Mouse (Mus musculus): ENCODE measurements at regions not wholly inside any gene's neighbourhood (a gene's known extent, or its start where the extent isn't known, plus 50 kb on each side); places are given as distances from the start of the nearest gene placed in this dataset.

- DNase-seq (ENCODE audit: low spot score) (peak; percentile 44), ATAC-seq (ENCODE audit: low FRiP score) (no peak)
- peak overlapping the region; percentile 22 for H3K4me3 ChIP-seq (ENCODE audit: low read depth, low read length)
- no peaks in the 10 kb centered on the region for H3K4me1 ChIP-seq (ENCODE audit: insufficient read depth, low read length)
- WGBS: 5% methylated on average over 8 of the region's 8 CpGs
- no peak for TF ChIP-seq CTCF (IDR thresholded peaks at IDR 0.05)
- H3K27me3 ChIP-seq (ENCODE audit: insufficient read depth, low read length): no peaks in the 10 kb centered on the region
- H3K9ac ChIP-seq (replicated peaks; ENCODE audit: low read length, poor library complexity, severe bottlenecking): no peak overlapping the region; the same call in 1 of the 2 replicates
- H3K9me3 ChIP-seq (ENCODE audit: low read length): no peaks in the 10 kb centered on the region
- peak overlapping the region; percentile 45 for H3K4me2 ChIP-seq (ENCODE audit: low read depth, low read length, poor library complexity, severe bottlenecking)
- no peaks in the 10 kb centered on the region for H3K36me3 ChIP-seq (ENCODE audit: insufficient read depth, low read length)
- H3K27ac ChIP-seq (ENCODE audit: low read depth, low read length): peak overlapping the region; percentile 20
Observed at GRCm38 (mm10) chr10:30980279-30980968, 137.8 kb upstream of the Hey2 start.

- no peaks in the 10 kb centered on the region for H3K4me1 ChIP-seq (ENCODE audit: insufficient read depth, low read length)
- H3K36me3 ChIP-seq (ENCODE audit: insufficient read depth, low read length): no peaks in the 10 kb centered on the region
- peak overlapping the region; percentile 45; the same call in 1 of the 2 replicates for H3K4me2 ChIP-seq (ENCODE audit: low read depth, low read length, poor library complexity, severe bottlenecking)
- 15% methylated on average over 3 of the region's 3 CpGs for WGBS
- H3K9me3 ChIP-seq (ENCODE audit: low read length): no peaks in the 10 kb centered on the region
- no peaks in the 10 kb centered on the region for H3K27me3 ChIP-seq (ENCODE audit: insufficient read depth, low read length)
- H3K27ac ChIP-seq (ENCODE audit: low read depth, low read length): no peak overlapping the region; the same call in 1 of the 2 replicates
- ATAC-seq (ENCODE audit: low FRiP score): no peak
- no peak for DNase-seq (ENCODE audit: low spot score)
- peak overlapping the region; percentile 22; the same call in 1 of the 2 replicates for H3K4me3 ChIP-seq (ENCODE audit: low read depth, low read length)
- TF ChIP-seq CTCF (IDR thresholded peaks at IDR 0.05): no peak
- H3K9ac ChIP-seq (replicated peaks; ENCODE audit: low read length, poor library complexity, severe bottlenecking): no peak overlapping the region
Observed at GRCm38 (mm10) chr10:30979766-30980165, 137.2 kb upstream of the Hey2 start.

- no peaks in the 10 kb centered on the region for H3K36me3 ChIP-seq (ENCODE audit: insufficient read depth, low read length)
- H3K27ac ChIP-seq (ENCODE audit: low read depth, low read length): no peak overlapping the region
- H3K4me1 ChIP-seq (ENCODE audit: insufficient read depth, low read length): no peaks in the 10 kb centered on the region
- TF ChIP-seq CTCF (IDR thresholded peaks at IDR 0.05): no peak
- no peak overlapping the region for H3K4me3 ChIP-seq (ENCODE audit: low read depth, low read length)
- H3K27me3 ChIP-seq (ENCODE audit: insufficient read depth, low read length): no peaks in the 10 kb centered on the region
- H3K9ac ChIP-seq (replicated peaks; ENCODE audit: low read length, poor library complexity, severe bottlenecking): no peak overlapping the region
- DNase-seq (ENCODE audit: low spot score) (no peak), ATAC-seq (ENCODE audit: low FRiP score) (no peak)
- no peaks in the 10 kb centered on the region for H3K9me3 ChIP-seq (ENCODE audit: low read length)
- 100% methylated on average over 1 of the region's 1 CpGs for WGBS
- no peak overlapping the region for H3K4me2 ChIP-seq (ENCODE audit: low read depth, low read length, poor library complexity, severe bottlenecking)
Observed at GRCm38 (mm10) chr10:30966176-30966575, 123.6 kb upstream of the Hey2 start.

- no peaks in the 10 kb centered on the region for H3K9me3 ChIP-seq (ENCODE audit: low read length)
- H3K4me2 ChIP-seq (ENCODE audit: low read depth, low read length, poor library complexity, severe bottlenecking): no peak overlapping the region
- H3K9ac ChIP-seq (replicated peaks; ENCODE audit: low read length, poor library complexity, severe bottlenecking): no peak overlapping the region
- 93% methylated on average over 3 of the region's 3 CpGs for WGBS
- H3K4me1 ChIP-seq (ENCODE audit: insufficient read depth, low read length): no peaks in the 10 kb centered on the region
- no peak for ATAC-seq (ENCODE audit: low FRiP score)
- H3K27ac ChIP-seq (ENCODE audit: low read depth, low read length): no peak overlapping the region
- H3K27me3 ChIP-seq (ENCODE audit: insufficient read depth, low read length): no peaks in the 10 kb centered on the region
- no peak overlapping the region for H3K4me3 ChIP-seq (ENCODE audit: low read depth, low read length)
- no peak for TF ChIP-seq CTCF (IDR thresholded peaks at IDR 0.05)
- H3K36me3 ChIP-seq (ENCODE audit: insufficient read depth, low read length): no peaks in the 10 kb centered on the region
- DNase-seq (ENCODE audit: low spot score): no peak
Observed at GRCm38 (mm10) chr10:30953825-30954224, 111.2 kb upstream of the Hey2 start.

GRCm38 (mm10) chr10:30952410-30952809, 109.8 kb upstream of the Hey2 start:
- Histone ChIP-seq H3K27ac (ENCODE audit: low read depth, low read length) (no peak overlapping the region), H3K4me2 (ENCODE audit: low read depth, low read length, poor library complexity, severe bottlenecking) (no peak overlapping the region), H3K9me3 (ENCODE audit: low read length) (no peaks in the 10 kb centered on the region), H3K9ac (replicated peaks; ENCODE audit: low read length, poor library complexity, severe bottlenecking) (no peak overlapping the region), H3K4me1 (ENCODE audit: insufficient read depth, low read length) (no peaks in the 10 kb centered on the region), H3K36me3 (ENCODE audit: insufficient read depth, low read length) (no peaks in the 10 kb centered on the region), H3K27me3 (ENCODE audit: insufficient read depth, low read length) (no peaks in the 10 kb centered on the region), H3K4me3 (ENCODE audit: low read depth, low read length) (no peak overlapping the region)
- DNase-seq (ENCODE audit: low spot score) (no peak), ATAC-seq (ENCODE audit: low FRiP score) (no peak)
- 91% methylated on average over 2 of the region's 2 CpGs for WGBS
- TF ChIP-seq CTCF (IDR thresholded peaks at IDR 0.05): no peak

- no peaks in the 10 kb centered on the region for H3K27me3 ChIP-seq (ENCODE audit: insufficient read depth, low read length)
- H3K9ac ChIP-seq (replicated peaks; ENCODE audit: low read length, poor library complexity, severe bottlenecking): no peak overlapping the region
- H3K9me3 ChIP-seq (ENCODE audit: low read length): no peaks in the 10 kb centered on the region
- H3K36me3 ChIP-seq (ENCODE audit: insufficient read depth, low read length): no peaks in the 10 kb centered on the region
- TF ChIP-seq CTCF (IDR thresholded peaks at IDR 0.05): no peak
- DNase-seq (ENCODE audit: low spot score) (no peak), ATAC-seq (ENCODE audit: low FRiP score) (no peak)
- H3K4me2 ChIP-seq (ENCODE audit: low read depth, low read length, poor library complexity, severe bottlenecking): no peak overlapping the region
- H3K27ac ChIP-seq (ENCODE audit: low read depth, low read length): no peak overlapping the region
- no peak overlapping the region for H3K4me3 ChIP-seq (ENCODE audit: low read depth, low read length)
- H3K4me1 ChIP-seq (ENCODE audit: insufficient read depth, low read length): no peaks in the 10 kb centered on the region
- 75% methylated on average over 4 of the region's 4 CpGs for WGBS
Observed at GRCm38 (mm10) chr10:30946601-30947000, 104.0 kb upstream of the Hey2 start.
